Mouse (Mus musculus) limb, embryonic 15.5 days (tissue): ENCODE measurements at regions not wholly inside any gene's neighbourhood (a gene's known extent, or its start where the extent isn't known, plus 50 kb on each side); places are given as distances from the start of the nearest gene placed in this dataset.

Experiments used
- ATAC-seq: fragments of 200-750 bp; cut with Nextera tagmentation; 2 replicates; pipeline ENCODE4 v1.8.0; 2017; ENCODE audit warnings: low read depth, moderate TSS enrichment; ENCODE audit not compliant: insufficient number of reproducible peaks, low FRiP score, low TSS enrichment
- H3K27ac ChIP-seq: fragments of 300-500 bp; sonication (generic); 2 replicates; pipeline ENCODE4 v1.5.1; 2015; ENCODE audit warnings: moderate library complexity, mild to moderate bottlenecking, inconsistent platforms
- H3K27me3 ChIP-seq: fragments of 300-500 bp; sonication (generic); 2 replicates; pipeline ENCODE4 v1.6.1; 2015; ENCODE audit warnings: inconsistent platforms
- H3K36me3 ChIP-seq: fragments of 300-500 bp; sonication (generic); 2 replicates; pipeline ENCODE4 v1.6.1; 2015; ENCODE audit warnings: inconsistent platforms
- H3K4me1 ChIP-seq: fragments of 300-500 bp; sonication (generic); 2 replicates; pipeline ENCODE4 v1.6.1; 2015; ENCODE audit warnings: inconsistent platforms
- H3K4me2 ChIP-seq: fragments of 300-500 bp; sonication (generic); 2 replicates; pipeline ENCODE4 v1.6.1; 2015; ENCODE audit warnings: mild to moderate bottlenecking, inconsistent platforms
- H3K4me3 ChIP-seq: fragments of 300-500 bp; sonication (generic); 2 replicates; pipeline ENCODE4 v1.5.1; 2015; ENCODE audit warnings: mild to moderate bottlenecking, inconsistent platforms
- H3K9ac ChIP-seq: fragments of 300-500 bp; sonication (generic); 2 replicates; pipeline ENCODE4 v1.6.1; 2015; ENCODE audit warnings: inconsistent platforms
- H3K9me3 ChIP-seq: fragments of 300-500 bp; sonication (generic); 2 replicates; pipeline ENCODE4 v1.6.1; 2016; ENCODE audit warnings: inconsistent platforms
- WGBS: fragments of 180-500 bp; shearing (Covaris S2); methylation state at CpG from one replicate; pipeline ENCODE4 v1.1.7; 2015; 5-methylcytosine and 5-hydroxymethylcytosine counted together

DNA sequence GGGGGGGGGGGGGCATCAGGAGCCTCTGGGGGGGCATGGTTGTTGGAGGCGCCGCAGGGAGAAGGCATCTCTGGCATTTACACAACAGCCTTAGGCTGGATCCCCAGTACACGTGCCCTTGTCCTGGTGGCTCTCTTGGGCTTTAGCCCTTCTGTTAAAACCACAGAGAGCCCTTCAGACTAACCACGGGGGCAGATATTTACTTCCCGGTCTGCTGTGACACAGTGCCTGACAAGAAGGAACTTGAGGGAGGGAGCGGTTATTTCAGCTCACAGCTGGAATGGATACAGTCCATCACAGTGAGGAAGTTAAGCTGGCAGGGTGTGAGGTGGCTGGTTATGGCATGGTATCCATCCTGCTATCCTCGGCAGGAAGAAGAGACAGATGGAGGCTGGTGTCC, 71.0 kb upstream of the Gm11733 start:
- Histone ChIP-seq H3K4me3 (no peak overlapping the region), H3K4me2 (no peak overlapping the region), H3K36me3 (no peaks in the 10 kb centered on the region), H3K27me3 (peaks cover 45% of the 10 kb centered on the region), H3K27ac (no peak overlapping the region), H3K9ac (no peak overlapping the region), H3K9me3 (no peaks in the 10 kb centered on the region), H3K4me1 (peaks cover 56% of the 10 kb centered on the region)
- ATAC-seq = no peak
- 13% methylated on average over 7 of the region's 7 CpGs for WGBS

DNA sequence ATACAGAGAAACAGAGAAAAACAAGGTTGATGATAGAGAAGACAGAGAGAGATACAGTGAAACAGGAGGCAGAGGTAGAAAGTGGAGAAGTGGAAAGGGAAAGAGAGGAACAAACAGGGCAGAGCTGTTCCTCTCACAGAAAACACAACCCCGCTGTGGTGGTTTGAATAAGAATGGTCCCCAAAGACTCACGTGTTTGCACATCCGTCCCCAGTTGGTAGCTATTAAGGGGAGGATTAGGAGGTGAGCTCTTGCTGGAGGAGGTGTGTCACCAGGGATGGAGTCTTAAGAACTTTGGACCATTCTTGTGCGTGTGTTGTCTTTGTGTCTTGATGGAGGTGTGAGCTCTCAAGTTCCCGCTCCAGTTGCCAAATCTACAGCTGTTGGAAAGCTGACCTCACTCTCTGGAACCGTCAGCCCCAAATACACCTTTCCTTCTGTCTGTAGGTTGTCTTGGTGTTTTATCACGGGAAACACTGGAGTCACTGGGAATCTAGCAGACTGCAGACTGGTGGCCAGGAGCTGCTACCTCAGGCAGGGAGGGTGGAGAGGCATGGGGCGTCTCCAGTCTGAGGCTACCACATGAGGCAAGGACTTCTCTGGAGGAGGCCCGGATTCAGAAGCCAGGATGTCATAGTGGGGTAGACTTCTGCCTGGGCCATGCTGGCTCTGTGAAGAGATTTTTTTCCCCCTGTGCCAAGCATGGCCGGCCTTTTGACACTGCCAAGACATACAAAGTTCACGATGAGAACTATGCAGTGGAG, 70.0 kb upstream of the Gm11733 start:
- H3K27me3 ChIP-seq = peaks cover 35% of the 10 kb centered on the region
- H3K9me3 ChIP-seq = no peaks in the 10 kb centered on the region
- ATAC-seq = no peak
- H3K9ac ChIP-seq = no peak overlapping the region
- H3K36me3 ChIP-seq = no peaks in the 10 kb centered on the region
- H3K27ac ChIP-seq = no peak overlapping the region
- 25% methylated on average over 11 of the region's 11 CpGs for WGBS
- no peak overlapping the region for H3K4me3 ChIP-seq
- peak overlapping the region; percentile 54; the same call in 1 of the 2 replicates for H3K4me2 ChIP-seq
- H3K4me1 ChIP-seq = peaks cover 54% of the 10 kb centered on the region

DNA sequence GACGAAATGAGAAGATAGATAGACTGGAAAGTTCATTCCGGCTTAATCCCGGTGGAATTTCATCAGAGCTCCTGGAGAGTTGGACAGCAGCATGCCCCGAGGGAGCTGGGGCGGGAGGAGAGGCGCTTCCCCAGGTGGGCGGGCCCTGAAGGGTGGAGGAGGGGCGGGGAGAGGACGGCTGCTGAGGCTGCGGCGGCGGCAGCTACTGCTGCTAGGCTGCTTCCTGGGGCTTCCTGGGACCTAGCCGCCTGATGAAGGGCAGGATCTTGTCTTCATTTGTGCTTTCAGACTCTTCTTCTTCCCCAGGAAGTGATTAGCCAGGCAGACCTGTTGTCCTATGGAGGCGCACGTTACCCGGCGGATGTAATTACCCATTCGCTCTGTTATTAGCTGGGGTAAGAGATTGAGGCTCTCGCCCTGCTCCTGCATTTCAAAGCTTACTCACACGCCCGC, 69.3 kb upstream of the Gm11733 start:
- ATAC-seq = no peak
- H3K36me3 ChIP-seq = no peaks in the 10 kb centered on the region
- peak overlapping the region; percentile 54 for H3K4me2 ChIP-seq
- H3K27me3 ChIP-seq = peaks cover 31% of the 10 kb centered on the region
- peaks cover 61% of the 10 kb centered on the region for H3K4me1 ChIP-seq
- WGBS = 2% methylated on average over 21 of the region's 21 CpGs
- H3K9ac ChIP-seq = peak overlapping the region; percentile 26; the same call in 1 of the 2 replicates
- H3K27ac ChIP-seq = no peak overlapping the region
- peak overlapping the region; percentile 33 for H3K4me3 ChIP-seq
- H3K9me3 ChIP-seq = no peaks in the 10 kb centered on the region

DNA sequence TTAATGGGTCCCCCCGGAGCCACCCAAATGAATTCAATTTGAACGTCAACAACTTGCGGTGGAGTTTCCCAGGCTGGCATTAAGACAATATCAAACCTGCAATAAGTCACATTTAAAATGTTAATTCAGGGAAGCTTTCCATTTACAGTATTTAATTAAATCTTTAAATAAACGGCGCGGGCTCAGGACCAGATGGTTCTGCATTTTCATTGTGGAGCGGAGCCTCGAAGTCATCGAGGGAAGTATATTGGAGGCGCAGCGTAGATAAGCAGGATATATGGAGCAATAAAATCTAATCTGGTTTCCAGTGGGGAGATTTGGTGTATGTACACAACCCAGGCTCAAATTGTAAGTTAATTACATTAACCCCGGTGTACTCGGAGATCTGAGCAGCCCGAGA, 68.7 kb upstream of the Gm11733 start:
- H3K27me3 ChIP-seq = peaks cover 27% of the 10 kb centered on the region
- ATAC-seq = no peak
- no peak overlapping the region for H3K9ac ChIP-seq
- H3K4me1 ChIP-seq = peaks cover 59% of the 10 kb centered on the region
- H3K27ac ChIP-seq = no peak overlapping the region
- H3K9me3 ChIP-seq = no peaks in the 10 kb centered on the region
- WGBS = 2% methylated on average over 14 of the region's 14 CpGs
- H3K4me3 ChIP-seq = 0 out of 2 replicates have a peak overlapping the region, but pooled peaks have one; percentile 33
- H3K4me2 ChIP-seq = 0 out of 2 replicates have a peak overlapping the region, but pooled peaks have one; percentile 20
- H3K36me3 ChIP-seq = no peaks in the 10 kb centered on the region

DNA sequence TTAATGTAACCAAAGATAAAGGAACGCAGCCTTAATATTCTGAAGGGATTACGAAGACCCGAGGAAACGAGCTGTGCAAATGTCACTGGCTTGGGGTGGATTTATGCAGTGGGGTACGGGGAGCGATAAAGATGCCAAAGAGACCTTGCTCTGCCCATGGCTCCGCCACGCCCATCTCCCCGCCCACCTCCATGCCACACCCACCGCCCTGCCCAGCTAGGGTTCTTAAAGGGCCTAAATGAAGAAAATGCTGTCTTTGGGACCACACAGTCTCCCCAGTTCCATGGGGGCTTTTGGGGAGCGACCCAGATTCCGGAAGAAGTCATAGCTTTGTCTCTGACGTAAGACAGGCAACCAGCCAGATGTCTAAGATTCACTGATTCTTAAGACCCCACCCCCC, 68.2 kb upstream of the Gm11733 start:
- no peak overlapping the region for H3K27ac ChIP-seq
- no peaks in the 10 kb centered on the region for H3K36me3 ChIP-seq
- ATAC-seq = no peak
- peaks cover 59% of the 10 kb centered on the region for H3K4me1 ChIP-seq
- no peak overlapping the region for H3K9ac ChIP-seq
- WGBS = 7% methylated on average over 13 of the region's 13 CpGs
- 0 out of 2 replicates have a peak overlapping the region, but pooled peaks have one; percentile 20 for H3K4me2 ChIP-seq
- H3K9me3 ChIP-seq = no peaks in the 10 kb centered on the region
- H3K27me3 ChIP-seq = peaks cover 27% of the 10 kb centered on the region
- no peak overlapping the region for H3K4me3 ChIP-seq

DNA sequence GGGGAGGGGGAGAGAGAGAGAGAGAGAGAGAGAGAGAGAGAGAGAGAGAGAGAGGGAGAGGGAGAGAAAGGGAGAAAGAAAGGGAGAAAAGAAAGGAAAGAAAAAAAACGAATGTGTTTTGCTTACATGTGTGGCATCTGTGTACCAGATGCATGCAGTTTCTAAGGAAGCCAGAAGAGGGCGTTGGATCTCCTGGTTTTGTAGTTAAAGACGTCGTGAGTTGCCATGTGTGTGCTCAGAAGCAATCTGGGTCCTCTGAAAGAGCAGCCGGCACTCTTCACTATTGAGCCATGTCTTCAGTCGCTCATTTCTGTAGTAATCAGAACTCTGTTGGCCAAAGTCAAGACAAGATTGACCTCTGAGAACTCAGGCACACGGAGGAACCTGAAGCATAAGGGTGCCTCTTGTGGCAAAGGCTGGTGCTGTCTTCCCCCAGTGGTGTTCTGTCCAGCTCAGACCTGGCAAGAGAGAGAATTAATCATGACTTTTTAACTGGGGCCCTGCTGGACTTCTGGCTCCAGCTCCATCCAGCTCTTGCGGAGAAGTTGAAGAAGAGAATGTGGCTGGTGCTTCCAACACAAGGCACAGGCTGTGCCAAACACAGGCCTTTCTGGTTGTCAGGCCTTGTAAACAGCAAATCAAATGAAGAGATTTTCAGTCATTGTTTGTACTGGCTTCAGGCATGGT, 67.0 kb upstream of the Gm11733 start:
- Histone ChIP-seq H3K4me3 (no peak overlapping the region), H3K9me3 (no peaks in the 10 kb centered on the region), H3K4me1 (peaks cover 59% of the 10 kb centered on the region), H3K27me3 (peaks cover 27% of the 10 kb centered on the region), H3K4me2 (no peak overlapping the region), H3K27ac (no peak overlapping the region), H3K36me3 (no peaks in the 10 kb centered on the region), H3K9ac (no peak overlapping the region)
- no peak for ATAC-seq
- 63% methylated on average over 8 of the region's 8 CpGs for WGBS

DNA sequence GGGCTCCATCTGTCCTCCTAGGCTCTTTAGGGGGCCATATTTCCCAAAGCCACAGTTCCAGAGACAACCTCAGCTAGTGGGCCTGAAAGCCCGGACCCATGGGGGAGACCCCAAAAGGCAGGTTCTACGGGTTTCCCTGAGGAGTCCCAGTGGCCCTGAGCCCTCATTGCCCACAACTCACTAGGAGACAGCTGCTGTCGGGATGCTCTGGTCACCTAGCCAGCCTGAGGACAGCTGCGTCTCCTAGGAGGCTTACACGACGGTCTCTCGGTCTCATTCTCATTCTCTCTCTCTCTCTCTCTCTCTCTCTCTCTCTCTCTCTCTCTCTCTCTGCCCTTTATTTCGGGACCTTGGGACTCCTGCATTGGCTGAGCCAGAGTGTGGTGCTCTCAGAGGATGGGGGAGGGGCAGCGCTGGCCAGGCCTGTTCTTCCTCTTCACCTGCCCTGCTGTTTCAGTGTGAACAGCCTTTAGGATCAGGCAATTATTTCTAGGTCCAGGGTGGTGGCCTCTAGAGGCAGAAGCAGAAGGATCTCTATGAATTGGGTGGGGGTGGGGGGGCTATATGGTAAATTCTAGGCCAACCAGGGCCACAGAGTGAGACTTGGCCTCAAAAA, 66.1 kb upstream of the Gm11733 start:
- H3K27ac ChIP-seq = no peak overlapping the region; the same call in 1 of the 2 replicates
- WGBS = 58% methylated on average over 9 of the region's 9 CpGs
- H3K9me3 ChIP-seq = no peaks in the 10 kb centered on the region
- peaks cover 59% of the 10 kb centered on the region for H3K4me1 ChIP-seq
- H3K27me3 ChIP-seq = peaks cover 23% of the 10 kb centered on the region
- H3K9ac ChIP-seq = no peak overlapping the region
- H3K36me3 ChIP-seq = no peaks in the 10 kb centered on the region
- H3K4me3 ChIP-seq = no peak overlapping the region
- no peak overlapping the region for H3K4me2 ChIP-seq
- ATAC-seq = no peak

DNA sequence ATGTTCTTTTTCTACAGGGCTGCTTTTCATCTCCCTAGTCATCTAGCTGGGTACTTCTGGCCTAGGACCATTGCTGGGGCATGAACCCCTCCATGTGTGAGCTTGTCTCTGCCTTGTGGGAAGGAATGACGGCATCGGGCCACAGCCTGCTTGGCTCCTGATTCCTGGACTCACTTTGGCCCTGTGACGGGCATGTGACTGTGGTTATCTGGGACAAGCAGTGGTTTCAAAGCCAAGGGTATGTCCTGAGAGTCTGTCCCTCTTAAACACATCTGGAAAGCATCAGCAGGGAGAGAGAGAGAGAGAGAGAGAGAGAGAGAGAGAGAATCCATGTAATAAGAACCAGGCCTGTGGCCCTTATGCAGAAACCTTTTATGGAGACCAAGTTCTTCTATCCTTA, 65.2 kb upstream of the Gm11733 start:
- H3K4me1 ChIP-seq = peaks cover 54% of the 10 kb centered on the region
- H3K9me3 ChIP-seq = no peaks in the 10 kb centered on the region
- H3K27ac ChIP-seq = peak overlapping the region; percentile 57; the same call in 1 of the 2 replicates
- H3K36me3 ChIP-seq = no peaks in the 10 kb centered on the region
- ATAC-seq = no peak
- H3K27me3 ChIP-seq = peaks cover 17% of the 10 kb centered on the region
- no peak overlapping the region for H3K4me2 ChIP-seq
- H3K9ac ChIP-seq = no peak overlapping the region
- 31% methylated on average over 3 of the region's 3 CpGs for WGBS
- no peak overlapping the region for H3K4me3 ChIP-seq

DNA sequence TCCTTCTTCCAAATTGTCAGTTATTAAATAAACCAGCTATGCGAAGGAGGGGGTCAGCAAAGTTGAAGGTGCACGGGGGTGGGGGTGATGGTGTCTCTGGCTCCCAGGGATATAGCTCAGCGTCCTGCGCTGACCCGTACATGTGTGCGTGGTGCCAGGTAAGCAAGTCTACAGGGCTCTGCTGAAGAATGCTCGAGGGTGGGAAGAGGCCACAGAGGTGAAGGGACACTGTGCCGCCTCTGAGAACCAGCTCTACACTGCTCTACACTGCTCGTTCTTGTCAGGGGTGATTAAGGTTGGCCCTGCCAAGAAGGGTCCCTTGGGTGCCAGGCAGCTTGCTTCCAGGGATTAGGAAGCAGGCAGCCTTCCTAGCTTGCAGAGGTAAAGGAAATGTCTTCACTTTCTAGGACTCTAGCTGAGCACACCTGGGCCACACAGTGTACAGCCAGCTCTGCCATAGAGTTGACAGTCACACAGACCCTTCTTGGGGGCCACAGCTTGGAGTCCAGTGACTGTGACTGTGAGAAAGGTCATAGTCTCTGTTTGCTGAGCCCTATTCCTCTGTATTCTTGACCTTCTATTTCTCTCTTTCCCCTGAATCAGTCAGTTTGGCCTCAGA, 64.7 kb upstream of the Gm11733 start:
- Histone ChIP-seq H3K4me2 (no peak overlapping the region), H3K9me3 (no peaks in the 10 kb centered on the region), H3K27me3 (peaks cover 14% of the 10 kb centered on the region), H3K9ac (no peak overlapping the region), H3K36me3 (no peaks in the 10 kb centered on the region), H3K27ac (0 out of 2 replicates have a peak overlapping the region, but pooled peaks have one; percentile 17), H3K4me1 (peaks cover 49% of the 10 kb centered on the region), H3K4me3 (no peak overlapping the region)
- 51% methylated on average over 9 of the region's 9 CpGs for WGBS
- ATAC-seq = no peak

DNA sequence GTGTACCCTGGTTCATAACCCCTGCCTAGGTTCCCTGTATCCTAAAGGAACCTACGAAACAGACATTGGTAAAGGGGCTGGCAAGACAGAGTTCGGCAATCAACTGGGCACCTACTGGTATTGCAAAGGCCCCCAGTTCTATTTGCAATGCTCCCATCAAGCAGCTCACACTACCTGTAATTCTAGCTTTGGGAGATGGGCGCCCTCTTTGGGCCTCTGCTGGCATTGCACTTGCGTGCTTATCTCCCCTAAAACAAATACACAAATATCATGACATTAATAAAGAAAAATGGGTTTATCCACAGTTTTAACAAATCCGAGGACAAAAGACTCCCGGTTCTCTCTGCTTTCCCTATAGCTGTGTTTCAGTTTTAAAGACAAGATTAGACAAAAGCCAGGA, 61.5 kb upstream of the Gm11733 start:
- H3K4me3 ChIP-seq = no peak overlapping the region
- H3K36me3 ChIP-seq = no peaks in the 10 kb centered on the region
- no peak overlapping the region for H3K27ac ChIP-seq
- H3K9ac ChIP-seq = no peak overlapping the region
- no peak for ATAC-seq
- no peaks in the 10 kb centered on the region for H3K9me3 ChIP-seq
- no peaks in the 10 kb centered on the region for H3K27me3 ChIP-seq
- peaks cover 38% of the 10 kb centered on the region for H3K4me1 ChIP-seq
- H3K4me2 ChIP-seq = no peak overlapping the region
- 78% methylated on average over 6 of the region's 6 CpGs for WGBS

DNA sequence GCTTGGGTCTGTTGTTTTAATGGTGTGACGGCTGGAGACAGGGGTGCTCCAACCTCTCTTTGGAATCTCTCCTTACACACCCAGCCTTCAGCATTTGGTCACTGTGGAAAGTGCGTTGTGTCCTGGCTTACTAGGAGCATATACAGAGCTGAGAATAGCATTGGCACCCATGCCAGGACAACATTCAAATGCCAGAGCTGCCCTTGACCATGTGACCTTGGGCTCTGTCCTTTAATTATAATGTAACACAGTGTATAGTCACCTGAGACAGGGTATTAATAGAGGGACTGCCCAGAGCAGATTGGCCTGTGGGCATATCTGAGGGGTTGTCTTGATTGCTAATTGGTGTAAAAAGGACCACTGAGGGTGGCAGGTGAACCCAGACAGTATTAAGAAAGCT, 60.7 kb upstream of the Gm11733 start:
- H3K9ac ChIP-seq = no peak overlapping the region
- no peaks in the 10 kb centered on the region for H3K36me3 ChIP-seq
- no peaks in the 10 kb centered on the region for H3K27me3 ChIP-seq
- 83% methylated on average over 2 of the region's 2 CpGs for WGBS
- ATAC-seq = no peak
- no peak overlapping the region for H3K4me2 ChIP-seq
- H3K9me3 ChIP-seq = no peaks in the 10 kb centered on the region
- H3K4me1 ChIP-seq = peaks cover 40% of the 10 kb centered on the region
- H3K4me3 ChIP-seq = no peak overlapping the region
- no peak overlapping the region for H3K27ac ChIP-seq
